Mouse (Mus musculus) kidney, postnatal 14 days (tissue): ENCODE data around the gene Kcnk3.
A peak's percentile ranks its signal among the peaks of the same experiment; 100 is the strongest.

ENCODE experiments used
- DNase-seq: peaks from one replicate; pipeline ENCODE4 v3.0.0; 2022; ENCODE audit warnings: mixed read lengths

Kcnk3 gene

GRCm38 (mm10) chr5:30615819-30616218 is 27.8 kb downstream of the Kcnk3 start:
- no peak for DNase-seq

GRCm38 (mm10) chr5:30616644-30617043 is 28.7 kb downstream of the Kcnk3 start:
- DNase-seq: no peak

DNA sequence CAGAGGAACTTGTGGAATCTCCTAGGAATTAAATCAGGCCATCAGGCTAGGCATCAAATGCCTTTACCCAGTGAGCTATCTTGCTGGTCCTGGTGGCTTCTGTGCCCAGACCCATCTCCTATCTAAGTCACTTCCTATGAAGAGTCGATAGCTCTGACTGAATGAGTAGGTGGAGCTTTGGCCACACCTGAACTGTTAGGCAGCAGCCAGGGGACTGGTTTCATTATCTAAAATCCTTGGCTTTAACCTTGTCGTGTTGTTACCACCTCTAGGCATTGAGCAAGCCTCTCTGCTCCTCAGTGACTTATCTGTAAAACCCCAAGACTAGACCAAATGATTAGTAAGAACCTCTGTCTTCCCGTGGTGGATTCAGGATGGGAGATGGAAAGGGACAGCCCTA is 29.4 kb downstream of the Kcnk3 start:
- DNase-seq: no peak

GRCm38 (mm10) chr5:30617851-30618250 is 29.9 kb downstream of the Kcnk3 start:
- DNase-seq: peak; percentile 59

- DNase-seq: no peak
Observed at GRCm38 (mm10) chr5:30618376-30619003, 30.5 kb downstream of the Kcnk3 start.

GRCm38 (mm10) chr5:30619211-30619610 is 31.2 kb downstream of the Kcnk3 start:
- no peak for DNase-seq

DNA sequence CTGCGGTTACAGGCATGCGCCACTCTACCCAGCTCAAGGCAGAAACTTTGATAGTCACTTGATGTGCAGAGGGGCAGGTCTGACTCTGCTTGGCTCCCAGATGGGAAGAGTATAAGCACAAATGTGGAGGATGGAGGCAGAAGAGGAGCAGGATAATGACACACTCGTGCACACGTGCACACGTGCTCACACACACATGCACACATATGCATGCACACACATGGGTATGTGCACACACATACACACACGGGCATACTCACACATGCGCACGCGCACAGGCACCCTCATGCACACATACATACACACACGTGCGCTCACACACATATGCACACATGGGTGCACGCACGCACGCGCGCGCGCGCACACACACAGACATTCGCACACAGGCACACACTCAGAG is 32.6 kb downstream of the Kcnk3 start:
- no peak for DNase-seq

DNA sequence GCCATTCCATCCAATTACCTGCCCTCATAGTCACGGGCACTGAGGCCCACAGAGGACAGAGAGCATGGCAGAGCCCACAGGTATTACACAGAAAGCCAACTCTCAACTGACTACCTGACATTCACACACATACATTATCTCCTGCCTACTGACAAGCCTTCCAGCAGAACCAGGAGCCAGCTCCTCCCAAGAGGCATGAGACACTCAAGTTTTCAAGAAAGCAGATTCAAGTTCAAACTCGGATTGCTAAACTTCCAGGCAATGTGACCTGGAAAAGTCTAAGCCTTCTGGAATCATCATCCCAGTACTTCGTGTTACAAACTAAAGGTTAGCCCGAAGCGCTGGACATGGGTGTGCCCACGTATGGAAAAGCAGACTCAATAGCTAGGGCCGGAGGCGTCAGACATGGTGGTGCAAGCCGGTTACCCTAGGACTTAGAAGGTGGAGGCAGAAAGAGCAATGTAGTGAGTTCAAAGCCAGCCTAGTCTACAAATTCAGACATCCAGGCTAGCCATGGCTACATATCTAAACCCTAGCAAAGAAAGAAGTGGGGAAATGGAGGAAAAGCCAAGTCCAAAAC is 33.3 kb downstream of the Kcnk3 start:
- no peak for DNase-seq

- no peak for DNase-seq
Observed at GRCm38 (mm10) chr5:30621844-30622176, 33.8 kb downstream of the Kcnk3 start.

DNA sequence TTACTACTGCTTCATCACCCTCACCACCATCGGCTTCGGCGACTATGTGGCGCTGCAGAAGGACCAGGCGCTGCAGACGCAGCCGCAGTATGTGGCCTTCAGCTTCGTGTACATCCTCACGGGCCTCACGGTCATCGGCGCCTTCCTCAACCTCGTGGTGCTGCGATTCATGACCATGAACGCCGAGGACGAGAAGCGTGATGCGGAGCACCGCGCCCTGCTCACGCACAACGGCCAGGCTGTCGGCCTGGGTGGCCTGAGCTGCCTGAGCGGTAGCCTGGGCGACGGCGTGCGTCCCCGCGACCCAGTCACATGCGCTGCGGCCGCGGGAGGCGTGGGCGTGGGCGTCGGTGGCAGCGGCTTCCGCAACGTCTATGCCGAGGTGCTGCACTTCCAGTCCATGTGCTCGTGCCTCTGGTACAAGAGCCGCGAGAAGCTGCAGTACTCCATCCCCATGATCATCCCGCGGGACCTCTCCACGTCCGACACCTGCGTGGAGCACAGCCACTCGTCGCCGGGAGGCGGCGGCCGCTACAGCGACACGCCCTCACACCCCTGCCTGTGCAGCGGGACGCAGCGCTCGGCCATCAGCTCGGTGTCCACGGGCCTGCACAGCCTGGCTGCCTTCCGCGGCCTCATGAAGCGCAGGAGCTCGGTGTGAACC is 34.3 kb downstream of the Kcnk3 start:
- DNase-seq: peak; percentile 31

- DNase-seq: no peak
Observed at GRCm38 (mm10) chr5:30622841-30623185, 34.8 kb downstream of the Kcnk3 start.

DNA sequence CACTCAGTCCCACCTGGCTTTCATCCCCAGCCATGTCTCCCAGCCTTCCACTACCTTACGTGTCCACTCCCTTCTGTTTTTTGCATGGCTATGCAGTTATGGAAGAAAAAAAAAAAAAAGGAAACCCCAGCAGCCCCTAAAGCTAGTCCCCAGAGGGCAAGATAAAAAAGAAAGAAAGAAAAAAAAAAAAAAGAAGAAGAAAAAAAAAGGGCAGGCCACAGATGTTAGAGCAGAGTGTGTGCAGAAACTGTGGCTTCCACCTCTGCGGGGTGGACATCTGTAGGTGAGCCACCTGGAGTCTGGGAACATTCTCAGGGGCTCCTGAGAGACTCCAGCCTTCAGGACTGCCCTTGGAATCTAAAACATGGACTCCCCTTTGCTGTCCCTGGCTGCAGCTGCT is 35.4 kb downstream of the Kcnk3 start:
- no peak for DNase-seq

DNA sequence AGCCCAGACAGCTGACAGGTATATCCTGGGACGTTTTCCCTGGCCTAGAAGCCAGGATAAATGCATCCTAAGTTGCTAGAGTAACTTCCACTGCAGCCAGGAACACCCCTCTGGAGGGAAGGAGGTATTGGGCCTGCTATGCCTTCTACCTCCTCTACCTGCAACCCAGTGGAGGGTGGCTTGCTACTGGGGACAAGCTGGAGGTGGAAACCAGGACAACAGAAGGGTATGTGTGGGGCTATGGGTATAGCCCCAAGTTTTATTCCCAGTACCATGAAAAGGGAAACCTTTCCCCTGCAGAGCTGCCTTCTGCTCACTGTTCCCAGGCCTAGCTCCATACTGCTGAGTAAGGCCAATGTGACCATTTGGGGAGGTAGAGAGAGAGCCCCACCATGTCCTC is 36.3 kb downstream of the Kcnk3 start:
- DNase-seq: no peak

DNA sequence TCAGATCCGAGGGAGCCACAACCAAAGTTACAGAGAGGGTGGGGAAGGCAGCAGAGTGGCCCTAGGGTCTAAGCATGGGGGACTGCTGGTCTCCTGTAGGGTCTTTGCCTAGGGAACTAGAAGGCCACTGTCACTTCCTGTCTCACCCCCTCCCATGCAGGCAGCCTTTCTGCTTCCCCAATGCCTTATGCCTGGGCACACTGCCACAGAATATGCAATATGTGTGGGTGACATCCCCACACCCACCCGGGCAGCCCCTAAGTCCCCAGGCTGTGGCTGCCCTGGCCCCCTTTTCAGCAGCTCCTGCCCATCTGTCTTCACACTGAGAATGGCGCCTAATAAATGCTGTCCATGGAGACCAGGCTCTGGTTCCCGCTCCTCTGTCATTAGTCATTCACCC is 36.9 kb downstream of the Kcnk3 start:
- no peak for DNase-seq

GRCm38 (mm10) chr5:30625379-30625778 is 37.4 kb downstream of the Kcnk3 start:
- no peak for DNase-seq

GRCm38 (mm10) chr5:30626331-30627105 is 38.5 kb downstream of the Kcnk3 start:
- DNase-seq: no peak

- DNase-seq: no peak
Observed at GRCm38 (mm10) chr5:30628511-30628910, 40.5 kb downstream of the Kcnk3 start.

DNA sequence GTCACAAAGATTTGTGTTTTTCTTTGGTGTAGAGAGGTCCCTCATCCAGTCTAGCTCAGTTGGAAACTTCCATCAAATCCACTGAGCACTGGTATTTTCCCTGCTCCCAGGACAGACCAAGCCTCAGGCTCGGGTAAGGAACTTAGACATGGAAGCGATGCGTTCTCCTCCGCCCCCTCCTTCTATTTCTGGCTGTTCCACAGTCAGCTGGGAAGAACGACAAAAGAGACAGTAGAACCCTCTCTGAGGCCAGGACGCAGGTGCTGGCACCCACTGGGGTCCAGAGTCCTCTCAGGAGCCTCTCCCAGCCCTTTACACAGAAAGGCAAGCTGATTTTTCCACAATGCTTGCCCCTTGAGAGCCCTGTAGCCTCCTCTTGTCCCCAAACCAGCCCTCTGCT is 42.4 kb downstream of the Kcnk3 start:
- no peak for DNase-seq

GRCm38 (mm10) chr5:30632134-30632533 is 44.2 kb downstream of the Kcnk3 start:
- DNase-seq: no peak

- no peak for DNase-seq
Observed at GRCm38 (mm10) chr5:30636994-30637393, 49.0 kb downstream of the Kcnk3 start.

- peak; percentile 87 for DNase-seq
Observed at GRCm38 (mm10) chr5:30638041-30638440, 50.1 kb downstream of the Kcnk3 start.

- DNase-seq: peak; percentile 32
Observed at GRCm38 (mm10) chr5:30643477-30644179, 55.7 kb downstream of the Kcnk3 start.

GRCm38 (mm10) chr5:30646036-30646435 is 58.1 kb downstream of the Kcnk3 start:
- DNase-seq: peak; percentile 70
